22 mouse cellular contexts compared by ENCODE assay signal in the genomic region with DNA sequence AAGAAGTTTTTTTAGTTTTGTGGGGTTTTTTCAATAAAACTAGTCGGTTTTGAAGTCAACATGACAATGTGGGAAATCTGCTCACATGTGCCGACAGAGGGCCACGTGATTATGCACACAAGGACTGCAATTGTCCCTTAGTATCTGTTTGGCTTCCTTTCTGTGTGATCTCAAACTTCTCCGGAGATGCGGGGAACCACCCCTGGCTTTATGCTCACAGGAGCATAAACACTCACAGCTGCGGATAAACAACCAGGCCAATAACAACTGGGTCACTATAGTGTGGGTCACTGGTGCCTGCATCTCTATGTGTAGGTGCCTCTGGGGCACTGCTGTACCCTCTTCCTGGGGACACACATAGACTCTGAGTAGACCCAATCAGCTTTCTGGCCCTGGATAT. TPM values are rescaled to one million over a fixed set of nuclear protein-coding genes. Genes with fewer than 3 reads are reported as not detected.
DNase-seq lines count a peak whose midpoint lies in the region; ATAC-seq lines count a peak whose summit lies in the region.
"Had no signal": no experiment of that assay in that cellular context is flagged by ENCODE, and none has a peak within 500 bp of the region (broad histone marks: within the 10 kb centered on the region; RNA-seq: fewer than 3 reads in every experiment).

No protein-coding gene starts in this region.

- peaks cover 28% of the 10 kb centered on the region for H3K4me1 ChIP-seq in neural tube, embryonic 12.5 days
- peaks cover 25% of the 10 kb centered on the region for H3K4me1 ChIP-seq in hindbrain, embryonic 16.5 days (ENCODE audit: control insufficient read depth, insufficient read depth, low read depth, low read length)
- peaks cover 17% of the 10 kb centered on the region for H3K4me1 ChIP-seq in neural tube, embryonic 14.5 days (ENCODE audit: control insufficient read depth, insufficient read depth, low read length)

- H3K9ac ChIP-seq in neural tube, embryonic 12.5 days, result no peak overlapping the region
- H3K9ac ChIP-seq in hindbrain, embryonic 16.5 days (ENCODE audit: low read depth, low read length), result no peak overlapping the region
- H3K9ac ChIP-seq in neural tube, embryonic 14.5 days (replicated peaks; ENCODE audit: low read depth, low read length), result no peak overlapping the region
- H3K9ac ChIP-seq: embryonic facial prominence, embryonic 15.5 days; limb, embryonic 12.5 days; liver, embryonic 12.5 days had no signal

- no peak overlapping the region for H3K4me3 ChIP-seq in neural tube, embryonic 12.5 days
- H3K4me3 ChIP-seq in hindbrain, embryonic 16.5 days (ENCODE audit: low read length), result peak overlapping the region; percentile 69; the same call in 1 of the 2 replicates
- no peak overlapping the region for H3K4me3 ChIP-seq in neural tube, embryonic 14.5 days (ENCODE audit: low read depth, low read length)
- H3K4me3 ChIP-seq: embryonic facial prominence, embryonic 15.5 days; gastrocnemius, adult 2 months; limb, embryonic 12.5 days; liver, embryonic 12.5 days had no signal

- no peak for ATAC-seq in neural tube, embryonic 12.5 days (ENCODE audit: low FRiP score, low read depth)
- no peak for ATAC-seq in hindbrain, embryonic 16.5 days
- no peak for ATAC-seq in neural tube, embryonic 14.5 days (ENCODE audit: low read depth)
- no peak for ATAC-seq in erythroid progenitor cell, adult 5-6 weeks (replicated peaks; ENCODE audit: low FRiP score, poor library complexity, severe bottlenecking)
- ATAC-seq: liver, embryonic 12.5 days had no signal

- H3K36me3 ChIP-seq in neural tube, embryonic 12.5 days, result no peaks in the 10 kb centered on the region
- no peaks in the 10 kb centered on the region for H3K36me3 ChIP-seq in hindbrain, embryonic 16.5 days (ENCODE audit: control insufficient read depth, insufficient read depth, low read length)
- H3K36me3 ChIP-seq in neural tube, embryonic 14.5 days (ENCODE audit: control insufficient read depth, insufficient read depth, low read length), result no peaks in the 10 kb centered on the region
- H3K36me3 ChIP-seq: embryonic facial prominence, embryonic 15.5 days; G1E; limb, embryonic 12.5 days; liver, embryonic 12.5 days had no signal

- H3K27ac ChIP-seq in neural tube, embryonic 12.5 days, result no peak overlapping the region
- no peak overlapping the region for H3K27ac ChIP-seq in hindbrain, embryonic 16.5 days (ENCODE audit: low read depth, low read length)
- H3K27ac ChIP-seq in neural tube, embryonic 14.5 days (ENCODE audit: low read depth, low read length), result no peak overlapping the region
- H3K27ac ChIP-seq: embryonic facial prominence, embryonic 15.5 days; gastrocnemius, adult 2 months; limb, embryonic 12.5 days; liver, embryonic 12.5 days had no signal

- no peaks in the 10 kb centered on the region for H3K9me3 ChIP-seq in neural tube, embryonic 12.5 days
- no peaks in the 10 kb centered on the region for H3K9me3 ChIP-seq in hindbrain, embryonic 16.5 days (ENCODE audit: control insufficient read depth, low read length)
- no peaks in the 10 kb centered on the region for H3K9me3 ChIP-seq in neural tube, embryonic 14.5 days (ENCODE audit: control insufficient read depth, low read length)
- H3K9me3 ChIP-seq: embryonic facial prominence, embryonic 15.5 days; limb, embryonic 12.5 days; liver, embryonic 12.5 days had no signal

- peak; percentile 89 for DNase-seq in heart, adult 11 months
- DNase-seq in heart, postnatal 4 days, result no peak
- no peak for DNase-seq in neural tube, embryonic 10.5 days (ENCODE audit: extremely low spot score, low spot score)
- no peak for DNase-seq in urinary bladder, postnatal 36 days (ENCODE audit: low spot score in 2 of 2)
- DNase-seq: cerebellum, adult 18-20 months; cerebellum, postnatal 25 days; gastrocnemius, adult 2 months; heart, postnatal 10 days; kidney, adult 8-10 months; kidney, postnatal 25 days; lung, adult 2 months; lung, postnatal 36 days; right cerebral cortex, postnatal 25 days had no signal

- H3K27me3 ChIP-seq in neural tube, embryonic 12.5 days (replicated peaks), result peaks cover 40% of the 10 kb centered on the region
- H3K27me3 ChIP-seq in hindbrain, embryonic 16.5 days (replicated peaks; ENCODE audit: control insufficient read depth, insufficient read depth, low read length), result peaks cover 5% of the 10 kb centered on the region; the same call in 1 of the 2 replicates
- peaks cover 12% of the 10 kb centered on the region for H3K27me3 ChIP-seq in neural tube, embryonic 14.5 days (ENCODE audit: control insufficient read depth, insufficient read depth, low read length)

- WGBS in neural tube, embryonic 12.5 days, result 73% methylated on average over 6 of the region's 6 CpGs
- WGBS in hindbrain, embryonic 16.5 days, result 71% methylated on average over 6 of the region's 6 CpGs
- WGBS in neural tube, embryonic 14.5 days, result 70% methylated on average over 6 of the region's 6 CpGs

- peak overlapping the region; percentile 95; the same call in 1 of the 2 replicates for H3K4me2 ChIP-seq in neural tube, embryonic 12.5 days (replicated peaks)
- H3K4me2 ChIP-seq in hindbrain, embryonic 16.5 days (ENCODE audit: low read length), result peak overlapping the region; percentile 93
- H3K4me2 ChIP-seq in neural tube, embryonic 14.5 days (ENCODE audit: low read depth, low read length), result peak overlapping the region; percentile 92; the same call in 1 of the 2 replicates
- H3K4me2 ChIP-seq: embryonic facial prominence, embryonic 15.5 days; heart, embryonic 11.5 days; limb, embryonic 12.5 days; liver, embryonic 12.5 days had no signal

RNA-seq across cellular contexts. Expression of a gene that starts 4.5 kb away (rescaled TPM):
- 1 to 10 TPM; 3.9 to 4.0 TPM for total RNA-seq in heart, postnatal 4 days (2021)
- polyA plus RNA-seq in neural tube, embryonic 12.5 days (2016; fragmentation: Nextera tagmentation; extraction: Ambion mirVana), result 4.5 and 5.4 TPM in 2 replicates
- polyA plus RNA-seq in hindbrain, embryonic 16.5 days (2015; fragmentation: Nextera tagmentation; extraction: Ambion mirVana), result 4.4 and 6.9 TPM in 2 replicates
- 5.4 and 6.6 TPM in 2 replicates for polyA plus RNA-seq in neural tube, embryonic 14.5 days (2014; fragmentation: Nextera tagmentation; extraction: Ambion mirVana)
- not detected in 2 replicates for total RNA-seq in erythroid progenitor cell, adult 5-6 weeks (2015; ENCODE audit: low replicate concordance)
- not detected in 2 replicates for total RNA-seq in erythroid progenitor cell, adult 5-6 weeks (2017; ENCODE audit: low replicate concordance)
- polyA plus RNA-seq: G1E; liver, embryonic 12.5 days had no signal
